Mouse (Mus musculus) bone marrow macrophage, adult 2 months (primary cell): ENCODE measurements around the gene Ddx39.

Experiments
- CTCF ChIP-seq: IDR thresholded peaks from 2 replicates; pipeline ENCODE4 v1.5.1; 2012; ENCODE audit warnings: low read depth, mild to moderate bottlenecking, low read length, moderate library complexity
- POLR2A ChIP-seq: IDR thresholded peaks from 2 replicates; pipeline ENCODE4 v1.6.1; 2012; ENCODE audit warnings: mild to moderate bottlenecking, low read depth, low read length, borderline replicate concordance

DNA sequence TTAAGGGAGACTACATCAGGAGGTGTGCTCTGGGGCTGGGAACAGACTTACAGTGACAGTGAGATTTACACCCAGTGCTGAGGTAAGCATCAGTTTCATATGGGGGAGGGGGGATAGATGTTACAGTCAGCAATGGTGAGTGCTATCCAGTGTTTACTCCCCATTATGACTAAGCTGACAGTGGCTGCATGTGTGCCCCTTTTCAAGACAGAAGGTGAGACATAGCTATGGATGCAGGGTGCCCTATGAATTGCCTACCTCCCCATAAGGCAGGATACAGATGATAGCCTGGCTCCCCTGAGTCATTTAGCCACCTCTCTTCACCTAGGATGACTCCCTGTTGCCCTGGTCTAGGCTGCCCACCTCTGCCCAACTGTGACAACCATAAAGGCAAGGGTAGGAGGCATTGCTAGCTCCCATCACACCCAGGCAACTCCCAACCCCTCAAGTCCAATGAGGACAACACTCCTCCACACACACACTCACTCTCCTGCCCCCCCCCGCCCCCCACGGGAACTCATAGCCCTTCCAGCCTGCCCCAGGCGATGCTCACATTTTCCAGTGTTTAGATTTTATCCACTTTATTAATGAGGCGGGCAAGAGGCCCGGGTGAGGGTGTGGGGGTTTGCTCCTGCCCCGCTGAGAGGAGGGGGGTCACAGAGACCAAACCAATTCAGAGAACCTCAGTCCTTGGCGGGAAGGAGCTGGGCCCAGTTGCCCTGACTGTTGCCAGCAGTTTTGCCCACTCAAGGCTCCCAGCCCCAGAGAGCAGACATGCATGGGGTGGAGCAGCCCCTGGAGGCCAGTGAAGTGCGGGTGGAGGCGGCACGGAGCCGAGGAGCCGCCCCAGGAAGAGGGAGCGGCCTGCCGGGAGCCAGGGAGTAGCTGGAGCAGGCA is 48.8 kb upstream of the Ddx39 start, which contains the start of gene Ptger1:
- no peak for TF ChIP-seq POLR2A
- TF ChIP-seq CTCF: no peak
